In genomic region chr16:85422889-85423288, GRCm38 (mm10) we compare ENCODE assay signal across 27 mouse cellular contexts.
DNase-seq lines count a peak whose midpoint lies in the region; ATAC-seq lines count a peak whose summit lies in the region.
"Had no signal": no experiment of that assay in that cellular context is flagged by ENCODE, and none has a peak within 500 bp of the region (broad histone marks: within the 10 kb centered on the region; RNA-seq: fewer than 3 reads in every experiment).

No protein-coding gene starts in this region.

- ATAC-seq in midbrain, embryonic 13.5 days: no peak
- ATAC-seq in heart, embryonic 11.5 days (replicated peaks; ENCODE audit: insufficient number of reproducible peaks, low FRiP score, low TSS enrichment): no peak
- ATAC-seq: activated CD4-positive, CD25-positive, alpha-beta regulatory T cell, adult 4 months; forebrain, embryonic 13.5 days; forebrain, postnatal 0 days; intestine, postnatal 0 days had no signal

- no peak overlapping the region for H3K4me3 ChIP-seq in midbrain, embryonic 13.5 days (replicated peaks)
- no peak overlapping the region for H3K4me3 ChIP-seq in heart, embryonic 11.5 days (ENCODE audit: low read depth, low read length)
- H3K4me3 ChIP-seq: embryonic facial prominence, embryonic 12.5 days; embryonic facial prominence, embryonic 15.5 days; erythroblast, embryonic 14.5 days; forebrain, embryonic 10.5 days; forebrain, embryonic 13.5 days; gastrocnemius, adult 2 months; heart, embryonic 10.5 days; hindbrain, embryonic 12.5 days; hindbrain, embryonic 15.5 days had no signal

- DNase-seq in adrenal gland, postnatal 10 days: peak; percentile 10
- no peak for DNase-seq in adrenal gland, postnatal 36 days
- DNase-seq in 3T3-L1 (ENCODE audit: low read depth, low spot score) (peak; percentile 69), adipocyte (ENCODE audit: low spot score) (peak; percentile 74)
- DNase-seq in fibroblast of lung, adult 2 months (ENCODE audit: low read depth): peak; percentile 71
- no peak for DNase-seq in cerebellum, postnatal 36 days
- DNase-seq: adrenal gland, postnatal 14 days; B cell, adult 2 months; cerebellum, adult 18-20 months; cerebellum, adult 9-10 months; cerebellum, postnatal 14 days; forebrain, postnatal 0 days; gastrocnemius, adult 2 months; gastrocnemius, postnatal 14 days; heart, adult 18-20 months had no signal

- no peak overlapping the region for H3K9ac ChIP-seq in midbrain, embryonic 13.5 days (replicated peaks)
- H3K9ac ChIP-seq in heart, embryonic 11.5 days (ENCODE audit: low read depth, low read length): no peak overlapping the region
- H3K9ac ChIP-seq: embryonic facial prominence, embryonic 12.5 days; embryonic facial prominence, embryonic 15.5 days; forebrain, embryonic 13.5 days; forebrain, postnatal 0 days; hindbrain, embryonic 12.5 days; hindbrain, embryonic 15.5 days had no signal

- H3K27ac ChIP-seq in midbrain, embryonic 13.5 days: no peak overlapping the region
- no peak overlapping the region for H3K27ac ChIP-seq in heart, embryonic 11.5 days (ENCODE audit: low read depth, low read length)
- H3K27ac ChIP-seq: embryonic facial prominence, embryonic 12.5 days; embryonic facial prominence, embryonic 15.5 days; forebrain, embryonic 10.5 days; forebrain, embryonic 13.5 days; gastrocnemius, adult 2 months; heart, embryonic 10.5 days; hindbrain, embryonic 12.5 days; hindbrain, embryonic 15.5 days had no signal

- H3K4me2 ChIP-seq in midbrain, embryonic 13.5 days (replicated peaks): no peak overlapping the region
- H3K4me2 ChIP-seq in heart, embryonic 11.5 days: no peak overlapping the region
- H3K4me2 ChIP-seq: embryonic facial prominence, embryonic 12.5 days; embryonic facial prominence, embryonic 15.5 days; forebrain, embryonic 13.5 days; hindbrain, embryonic 12.5 days; hindbrain, embryonic 15.5 days had no signal

- H3K36me3 ChIP-seq in midbrain, embryonic 13.5 days: no peaks in the 10 kb centered on the region
- no peaks in the 10 kb centered on the region for H3K36me3 ChIP-seq in heart, embryonic 11.5 days (ENCODE audit: control insufficient read depth, insufficient read depth, low read length)
- H3K36me3 ChIP-seq: embryonic facial prominence, embryonic 12.5 days; embryonic facial prominence, embryonic 15.5 days; forebrain, embryonic 10.5 days; heart, embryonic 10.5 days; hindbrain, embryonic 12.5 days; hindbrain, embryonic 15.5 days had no signal

- no peaks in the 10 kb centered on the region for H3K9me3 ChIP-seq in midbrain, embryonic 13.5 days
- H3K9me3 ChIP-seq in heart, embryonic 11.5 days (replicated peaks; ENCODE audit: control insufficient read depth, low read length): no peaks in the 10 kb centered on the region
- H3K9me3 ChIP-seq: embryonic facial prominence, embryonic 12.5 days; embryonic facial prominence, embryonic 15.5 days; forebrain, embryonic 10.5 days; forebrain, embryonic 13.5 days; heart, embryonic 10.5 days; hindbrain, embryonic 12.5 days; hindbrain, embryonic 15.5 days had no signal

- WGBS in midbrain, embryonic 13.5 days: 79% methylated on average over 2 of the region's 2 CpGs
- 67% methylated on average over 2 of the region's 2 CpGs for WGBS in heart, embryonic 11.5 days (ENCODE audit: insufficient replicate concordance)

- H3K4me1 ChIP-seq in midbrain, embryonic 13.5 days (replicated peaks): no peaks in the 10 kb centered on the region
- no peaks in the 10 kb centered on the region for H3K4me1 ChIP-seq in heart, embryonic 11.5 days (ENCODE audit: control insufficient read depth, insufficient read depth, low read length)
- H3K4me1 ChIP-seq: embryonic facial prominence, embryonic 12.5 days; embryonic facial prominence, embryonic 15.5 days; forebrain, embryonic 10.5 days; forebrain, embryonic 13.5 days; heart, embryonic 10.5 days; hindbrain, embryonic 12.5 days; hindbrain, embryonic 15.5 days had no signal

- H3K27me3 ChIP-seq in midbrain, embryonic 13.5 days: no peaks in the 10 kb centered on the region
- no peaks in the 10 kb centered on the region for H3K27me3 ChIP-seq in heart, embryonic 11.5 days (ENCODE audit: control insufficient read depth, insufficient read depth, low read length)
- H3K27me3 ChIP-seq: embryonic facial prominence, embryonic 12.5 days; embryonic facial prominence, embryonic 15.5 days; forebrain, embryonic 13.5 days; hindbrain, embryonic 12.5 days; hindbrain, embryonic 15.5 days had no signal

Comparison
In these comparisons a context has a peak if more than half of its experiments do, and no peak if none do; other contexts are left out.
1. DNase-seq: peak in adrenal gland, postnatal 10 days (single experiment), 3T3-L1 (single experiment), adipocyte (single experiment) and fibroblast of lung, adult 2 months (single experiment); none in adrenal gland, postnatal 36 days (0 of 2) and cerebellum, postnatal 36 days (0 of 2).